14 mouse cellular contexts compared by ENCODE assay signal in genomic region chr9:30539858-30540257, GRCm38 (mm10).
"Had no signal": no experiment of that assay in that cellular context is flagged by ENCODE, and none has a peak within 500 bp of the region (broad histone marks: within the 10 kb centered on the region; RNA-seq: fewer than 3 reads in every experiment).

No protein-coding gene starts in this region.

- DNase-seq: liver, postnatal 0 days; lung, adult 2 months; lung, postnatal 14 days; lung, postnatal 36 days; retina, postnatal 1 day; right cerebral cortex, adult 18-20 months; right cerebral cortex, postnatal 25 days; right cerebral cortex, postnatal 4 days; spleen, adult 18-20 months; thymus, adult 18-20 months; thymus, postnatal 25 days had no signal

- ATAC-seq: liver, postnatal 0 days; lung, postnatal 0 days; midbrain, embryonic 13.5 days; midbrain, embryonic 15.5 days had no signal
